Mouse (Mus musculus): ENCODE results near the gene Cts3.
"Not testable (repeated sequence)": the region's sequence is repeated elsewhere in the genome, so short reads cannot be mapped to it uniquely, and the experiment has no call there.

Cts3 gene

GRCm38 (mm10) chr13:61570027-61570426, at the start of gene Cts3:
Cts3 (minus strand) TSS chr13:61570127.
- DNase-seq = no peak

GRCm38 (mm10) chr13:61568074-61568473, 1.9 kb downstream of the Cts3 start, which contains the start of gene Gm49352:
Gm49352 (minus strand) TSS chr13:61568174.
- DNase-seq = not testable (repeated sequence)

DNA sequence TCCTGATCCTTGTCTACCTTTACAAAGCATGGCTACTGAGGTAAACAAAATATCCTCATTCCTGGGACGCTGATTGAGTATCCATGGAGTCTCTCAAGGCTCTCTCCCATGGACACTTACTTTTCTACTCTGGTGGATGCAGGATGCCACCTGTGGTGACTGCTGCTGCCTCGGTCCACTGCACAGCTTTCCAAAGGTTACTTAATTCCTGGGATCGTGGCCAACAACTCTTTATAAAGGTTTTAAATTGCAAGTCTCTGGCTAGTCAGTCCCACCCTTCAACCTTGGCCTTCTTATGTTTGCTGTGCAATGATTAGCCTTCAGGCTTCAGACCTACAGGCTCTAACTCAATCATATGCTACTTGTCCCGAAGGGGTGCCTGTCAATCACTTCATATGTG, 28.3 kb downstream of the Cts3 start, which contains the start of gene Ctsm:
TSS of gene Ctsm (minus strand) at position 209 of the 400 bp plus-strand sequence.
- no peak for DNase-seq
